Mouse (Mus musculus) E14TG2a.4 (cell line): ENCODE data around the gene Ctnnb1.

Experiments used
- H3K27me3 ChIP-seq: 2 replicates; pipeline ENCODE4 v1.6.1; 2014; ENCODE audit warnings: low read length, control low read depth; ENCODE audit not compliant: insufficient read depth
- H3K36me3 ChIP-seq: 2 replicates; pipeline ENCODE4 v1.6.1; 2014; ENCODE audit warnings: low read length, control low read depth; ENCODE audit not compliant: insufficient read depth
- H3K4me1 ChIP-seq: replicated peaks from 2 replicates; pipeline ENCODE4 v1.6.1; 2014; ENCODE audit warnings: low read depth, low read length, control low read depth
- H3K4me3 ChIP-seq: replicated peaks from 2 replicates; pipeline ENCODE4 v1.5.1; 2014; ENCODE audit warnings: mild to moderate bottlenecking, low read length
- H3K9me3 ChIP-seq: 2 replicates; pipeline ENCODE4 v1.6.1; 2014; ENCODE audit warnings: low read length, control low read depth
- CTCF ChIP-seq: conservative IDR thresholded peaks from 2 replicates; pipeline ENCODE4 v1.5.1; 2014; ENCODE audit warnings: low read length
- NANOG ChIP-seq: IDR thresholded peaks from 2 replicates; pipeline ENCODE4 v1.6.1; 2014; ENCODE audit warnings: borderline replicate concordance, low read length, mixed read lengths
- POU5F1 ChIP-seq: IDR thresholded peaks from 2 replicates; pipeline ENCODE4 v1.6.1; 2014; ENCODE audit warnings: low read length, borderline replicate concordance

The Ctnnb1 gene

DNA sequence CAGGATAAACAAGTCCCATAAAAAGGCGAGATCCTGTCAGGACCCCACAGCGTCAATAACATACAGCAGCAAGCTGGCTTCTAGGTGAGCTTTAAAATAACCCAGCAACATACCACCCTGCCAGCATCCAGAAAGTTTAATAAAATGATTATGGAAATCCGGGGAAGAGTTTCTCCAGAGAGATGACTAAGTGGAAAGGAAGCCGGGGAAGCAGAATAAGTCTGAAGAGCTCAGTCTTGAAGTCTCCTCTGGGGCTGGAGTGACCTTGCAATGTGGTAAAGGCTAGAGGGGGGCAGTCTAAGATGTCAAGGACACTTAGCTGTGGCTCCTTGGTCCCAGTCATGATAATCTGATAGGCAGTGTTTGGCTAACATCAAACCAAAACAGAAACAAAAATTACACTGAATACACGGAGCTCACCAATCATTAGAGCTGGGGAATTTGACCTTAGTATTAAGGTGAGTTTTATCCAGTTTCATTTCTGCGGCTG is 44.1 kb downstream of the Ctnnb1 start:
- H3K4me3 ChIP-seq = no peak overlapping the region
- no peak for TF ChIP-seq NANOG
- no peak for TF ChIP-seq POU5F1
- TF ChIP-seq CTCF = no peak
- H3K27me3 ChIP-seq = no peaks in the 10 kb centered on the region
- peaks cover 13% of the 10 kb centered on the region for H3K36me3 ChIP-seq
- peaks cover 3% of the 10 kb centered on the region; the same call in 1 of the 2 replicates for H3K4me1 ChIP-seq
- no peaks in the 10 kb centered on the region for H3K9me3 ChIP-seq

GRCm38 (mm10) chr9:120974209-120974608 is 45.2 kb downstream of the Ctnnb1 start:
- TF ChIP-seq CTCF (no peak), POU5F1 (no peak), NANOG (no peak)

GRCm38 (mm10) chr9:120976158-120976557 is 47.1 kb downstream of the Ctnnb1 start:
- no peak overlapping the region for H3K4me3 ChIP-seq
- H3K9me3 ChIP-seq = no peaks in the 10 kb centered on the region
- no peaks in the 10 kb centered on the region for H3K4me1 ChIP-seq
- no peaks in the 10 kb centered on the region for H3K27me3 ChIP-seq
- H3K36me3 ChIP-seq = no peaks in the 10 kb centered on the region
- TF ChIP-seq NANOG (no peak), POU5F1 (no peak), CTCF (no peak)

More at GRCm38 (mm10) chr9:120974209-120974608, 45.2 kb downstream of the Ctnnb1 start:
- H3K4me3 ChIP-seq = no peak overlapping the region
- H3K27me3 ChIP-seq = no peaks in the 10 kb centered on the region
- H3K36me3 ChIP-seq = peaks cover 2% of the 10 kb centered on the region
- H3K9me3 ChIP-seq = no peaks in the 10 kb centered on the region
- no peaks in the 10 kb centered on the region for H3K4me1 ChIP-seq

DNA sequence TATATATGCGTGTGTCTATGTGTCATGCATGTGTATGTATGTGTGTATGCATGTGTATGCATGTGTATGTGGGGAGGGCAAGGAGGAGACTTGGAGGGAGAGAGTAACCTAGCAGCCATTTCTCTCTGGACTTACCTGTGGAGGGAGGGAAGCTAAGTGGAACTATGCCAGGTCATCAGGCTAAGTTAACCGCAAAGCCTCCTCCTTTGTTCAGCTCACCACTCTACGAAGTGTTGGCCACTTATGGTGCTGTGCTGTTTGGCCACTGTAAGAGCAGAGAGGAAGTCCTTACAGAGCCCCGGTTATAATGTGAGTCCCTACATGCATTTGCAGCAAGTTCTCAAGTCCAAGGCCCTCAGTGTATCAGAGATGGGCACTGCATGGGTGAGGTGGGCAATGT is 47.8 kb downstream of the Ctnnb1 start:
- Histone ChIP-seq H3K4me1 (0 out of 2 replicates have a peak, but pooled peaks cover 3% of the 10 kb centered on the region), H3K27me3 (no peaks in the 10 kb centered on the region), H3K4me3 (no peak overlapping the region), H3K9me3 (no peaks in the 10 kb centered on the region), H3K36me3 (no peaks in the 10 kb centered on the region)
- no peak for TF ChIP-seq CTCF
- no peak for TF ChIP-seq NANOG
- no peak for TF ChIP-seq POU5F1

DNA sequence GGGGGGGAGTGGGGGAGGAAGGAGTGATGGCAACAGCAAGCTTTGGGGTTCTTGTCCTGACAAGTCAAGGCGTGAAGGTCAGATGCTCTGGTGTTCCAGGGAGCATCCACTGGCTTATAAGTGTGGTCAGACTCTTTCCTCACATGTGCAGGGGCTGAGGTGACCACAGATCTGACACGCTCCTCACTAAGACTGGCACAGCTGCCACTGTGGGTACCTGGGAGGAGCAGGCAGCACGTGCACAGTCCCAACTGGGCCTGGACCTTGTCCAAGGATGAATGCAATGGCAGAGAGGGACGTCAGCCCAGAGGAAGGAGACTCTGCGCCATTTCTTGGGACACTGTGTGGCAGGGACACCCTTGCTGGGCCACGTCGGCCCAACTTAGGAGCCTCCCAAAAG is 52.8 kb downstream of the Ctnnb1 start:
- no peaks in the 10 kb centered on the region; the same call in 1 of the 2 replicates for H3K27me3 ChIP-seq
- TF ChIP-seq NANOG (no peak), CTCF (no peak)
- H3K4me3 ChIP-seq = no peak overlapping the region
- 0 out of 2 replicates have a peak, but pooled peaks cover 5% of the 10 kb centered on the region for H3K4me1 ChIP-seq
- H3K36me3 ChIP-seq = no peaks in the 10 kb centered on the region
- no peaks in the 10 kb centered on the region for H3K9me3 ChIP-seq

- no peaks in the 10 kb centered on the region; the same call in 1 of the 2 replicates for H3K27me3 ChIP-seq
- H3K4me3 ChIP-seq = no peak overlapping the region
- no peaks in the 10 kb centered on the region for H3K9me3 ChIP-seq
- H3K36me3 ChIP-seq = no peaks in the 10 kb centered on the region
- H3K4me1 ChIP-seq = 0 out of 2 replicates have a peak, but pooled peaks cover 5% of the 10 kb centered on the region
- no peak for TF ChIP-seq CTCF
- TF ChIP-seq POU5F1 = no peak
- no peak for TF ChIP-seq NANOG
Observed at GRCm38 (mm10) chr9:120983849-120984248, 54.8 kb downstream of the Ctnnb1 start.

DNA sequence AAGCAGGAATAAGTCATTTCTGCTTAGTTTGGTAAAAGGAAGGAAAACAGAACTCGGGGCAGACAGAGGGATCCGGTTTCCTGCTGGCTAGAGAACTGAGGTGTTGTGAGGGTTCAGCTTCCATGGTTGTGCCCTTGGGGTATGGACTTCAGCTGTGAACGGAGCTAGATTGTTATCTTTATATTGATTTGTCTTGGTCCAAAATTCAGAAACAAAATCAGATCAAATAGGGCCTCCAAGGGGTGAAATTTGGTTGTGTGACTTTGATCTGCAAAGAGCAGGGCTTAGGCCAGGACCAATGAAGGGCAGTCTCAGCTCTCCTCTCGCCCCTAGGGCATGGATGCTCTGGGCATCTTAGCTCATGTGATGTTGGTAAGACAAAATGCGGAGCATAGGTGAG is 55.5 kb downstream of the Ctnnb1 start:
- Histone ChIP-seq H3K4me1 (0 out of 2 replicates have a peak, but pooled peaks cover 5% of the 10 kb centered on the region), H3K9me3 (no peaks in the 10 kb centered on the region), H3K4me3 (no peak overlapping the region), H3K36me3 (no peaks in the 10 kb centered on the region), H3K27me3 (no peaks in the 10 kb centered on the region; the same call in 1 of the 2 replicates)
- no peak for TF ChIP-seq POU5F1
- TF ChIP-seq NANOG = no peak
- no peak for TF ChIP-seq CTCF

- Histone ChIP-seq H3K36me3 (no peaks in the 10 kb centered on the region), H3K27me3 (no peaks in the 10 kb centered on the region; the same call in 1 of the 2 replicates), H3K9me3 (no peaks in the 10 kb centered on the region), H3K4me1 (0 out of 2 replicates have a peak, but pooled peaks cover 5% of the 10 kb centered on the region), H3K4me3 (no peak overlapping the region)
- TF ChIP-seq NANOG (no peak), CTCF (no peak), POU5F1 (no peak)
Observed at GRCm38 (mm10) chr9:120985009-120985408, 56.0 kb downstream of the Ctnnb1 start.

GRCm38 (mm10) chr9:120985524-120985923 is 56.5 kb downstream of the Ctnnb1 start:
- H3K9me3 ChIP-seq = no peaks in the 10 kb centered on the region
- H3K36me3 ChIP-seq = no peaks in the 10 kb centered on the region
- H3K4me1 ChIP-seq = peaks cover 9% of the 10 kb centered on the region
- no peaks in the 10 kb centered on the region; the same call in 1 of the 2 replicates for H3K27me3 ChIP-seq
- TF ChIP-seq CTCF (no peak), NANOG (no peak)
- no peak overlapping the region for H3K4me3 ChIP-seq
